Mouse (Mus musculus) heart, postnatal 0 days (tissue): ENCODE results near the gene Frmd8.

Experiments used
- CTCF ChIP-seq: IDR thresholded peaks from 2 replicates; pipeline ENCODE4 v1.5.1; 2016; ENCODE audit warnings: antibody characterized with exemption, control low read depth, low read depth
- EP300 ChIP-seq: IDR thresholded peaks from 2 replicates; pipeline ENCODE4 v1.6.1; 2016; ENCODE audit warnings: antibody characterized with exemption, low read depth

DNA sequence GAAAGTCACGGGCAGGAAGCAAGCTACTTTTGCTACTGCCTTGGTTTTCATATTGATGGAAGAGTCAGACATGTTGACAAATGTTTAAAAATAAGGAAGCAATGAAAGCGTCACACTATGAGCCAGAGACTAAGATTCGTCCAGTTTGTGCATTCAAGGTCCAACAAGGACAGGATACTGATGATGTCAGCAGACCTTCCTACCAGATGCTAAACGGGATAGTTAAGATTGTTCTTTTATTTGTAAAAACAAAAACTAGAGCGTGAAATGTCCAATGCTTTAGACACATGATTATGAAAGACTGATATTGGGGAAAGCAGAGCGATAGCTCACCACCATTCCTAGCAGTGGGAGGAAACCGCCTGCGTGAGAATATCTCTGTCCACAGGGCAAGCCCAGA is 37.5 kb downstream of the Frmd8 start:
- TF ChIP-seq CTCF (no peak), EP300 (no peak)
